ENCODE assay signal across 16 mouse cellular contexts in the genomic region with DNA sequence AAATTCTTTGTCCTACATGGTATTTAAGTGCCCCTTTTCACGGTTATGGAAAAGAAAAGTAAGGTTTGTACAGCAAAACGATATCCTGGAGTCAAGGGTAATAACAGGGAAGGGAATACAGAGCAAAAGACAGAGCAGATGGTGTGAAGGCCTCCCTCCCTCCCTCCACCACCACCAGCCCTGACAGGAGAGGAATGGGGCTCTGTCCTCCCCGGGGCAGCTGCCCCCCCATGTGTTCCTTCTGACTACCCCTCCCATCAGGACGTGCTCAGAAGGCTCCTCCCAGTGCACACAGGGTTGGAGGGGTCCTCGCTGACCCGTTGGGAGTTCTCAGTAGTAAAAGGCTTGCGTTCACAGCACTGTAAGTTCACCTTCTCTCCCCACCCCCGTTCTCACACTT.
A peak's percentile ranks its signal among the peaks of the same experiment; 100 is the strongest.
DNase-seq lines count a peak whose midpoint lies in the region; ATAC-seq lines count a peak whose summit lies in the region.
"Had no signal": no experiment of that assay in that cellular context is flagged by ENCODE, and none has a peak within 500 bp of the region (broad histone marks: within the 10 kb centered on the region; RNA-seq: fewer than 3 reads in every experiment).

No protein-coding gene starts in this region.

- peaks cover 18% of the 10 kb centered on the region; the same call in 1 of the 2 replicates for H3K4me1 ChIP-seq in forebrain, embryonic 14.5 days (ENCODE audit: control insufficient read depth, insufficient read depth, low read length)
- peaks cover 49% of the 10 kb centered on the region for H3K4me1 ChIP-seq in forebrain, embryonic 10.5 days
- H3K4me1 ChIP-seq in midbrain, embryonic 10.5 days, result peaks cover 41% of the 10 kb centered on the region
- peaks cover 57% of the 10 kb centered on the region for H3K4me1 ChIP-seq in midbrain, embryonic 15.5 days
- H3K4me1 ChIP-seq in hindbrain, embryonic 12.5 days, result peaks cover 54% of the 10 kb centered on the region
- peaks cover 66% of the 10 kb centered on the region for H3K4me1 ChIP-seq in neural tube, embryonic 13.5 days (replicated peaks)

- H3K36me3 ChIP-seq in forebrain, embryonic 14.5 days (ENCODE audit: control insufficient read depth, insufficient read depth, low read length), result peaks cover 24% of the 10 kb centered on the region
- H3K36me3 ChIP-seq in forebrain, embryonic 10.5 days (replicated peaks), result peaks cover 36% of the 10 kb centered on the region
- H3K36me3 ChIP-seq in midbrain, embryonic 10.5 days, result peaks cover 36% of the 10 kb centered on the region
- H3K36me3 ChIP-seq in midbrain, embryonic 15.5 days (replicated peaks), result 0 out of 2 replicates have a peak, but pooled peaks cover 8% of the 10 kb centered on the region
- peaks cover 34% of the 10 kb centered on the region for H3K36me3 ChIP-seq in hindbrain, embryonic 12.5 days
- H3K36me3 ChIP-seq in neural tube, embryonic 13.5 days, result peaks cover 34% of the 10 kb centered on the region

- WGBS in forebrain, embryonic 14.5 days, result 55% methylated on average over 8 of the region's 8 CpGs
- WGBS in forebrain, embryonic 10.5 days, result 75% methylated on average over 8 of the region's 8 CpGs
- WGBS in midbrain, embryonic 10.5 days, result 73% methylated on average over 8 of the region's 8 CpGs
- 53% methylated on average over 8 of the region's 8 CpGs for WGBS in midbrain, embryonic 15.5 days
- 52% methylated on average over 8 of the region's 8 CpGs for WGBS in hindbrain, embryonic 12.5 days
- WGBS in neural tube, embryonic 13.5 days, result 27% methylated on average over 8 of the region's 8 CpGs

- H3K27ac ChIP-seq in forebrain, embryonic 14.5 days (ENCODE audit: low read depth, low read length), result no peak overlapping the region
- no peak overlapping the region for H3K27ac ChIP-seq in forebrain, embryonic 10.5 days
- H3K27ac ChIP-seq in midbrain, embryonic 10.5 days (replicated peaks), result peak overlapping the region; percentile 25; the same call in 1 of the 2 replicates
- no peak overlapping the region for H3K27ac ChIP-seq in midbrain, embryonic 15.5 days
- H3K27ac ChIP-seq in hindbrain, embryonic 12.5 days, result peak overlapping the region; percentile 48; the same call in 1 of the 2 replicates
- H3K27ac ChIP-seq in neural tube, embryonic 13.5 days (replicated peaks), result peak overlapping the region; percentile 72
- H3K27ac ChIP-seq: limb, embryonic 12.5 days had no signal

- no peaks in the 10 kb centered on the region for H3K27me3 ChIP-seq in forebrain, embryonic 14.5 days (replicated peaks; ENCODE audit: control insufficient read depth, insufficient read depth, low read length)
- no peaks in the 10 kb centered on the region for H3K27me3 ChIP-seq in forebrain, embryonic 10.5 days (ENCODE audit: poor library complexity, severe bottlenecking)
- no peaks in the 10 kb centered on the region for H3K27me3 ChIP-seq in midbrain, embryonic 10.5 days (ENCODE audit: low read depth, poor library complexity, severe bottlenecking)
- H3K27me3 ChIP-seq in midbrain, embryonic 15.5 days (replicated peaks), result no peaks in the 10 kb centered on the region
- H3K27me3 ChIP-seq in hindbrain, embryonic 12.5 days, result no peaks in the 10 kb centered on the region
- H3K27me3 ChIP-seq in neural tube, embryonic 13.5 days, result no peaks in the 10 kb centered on the region
- H3K27me3 ChIP-seq: limb, embryonic 12.5 days had no signal

- no peaks in the 10 kb centered on the region for H3K9me3 ChIP-seq in forebrain, embryonic 14.5 days (replicated peaks; ENCODE audit: control insufficient read depth, low read length)
- H3K9me3 ChIP-seq in forebrain, embryonic 10.5 days, result peaks cover 3% of the 10 kb centered on the region; the same call in 1 of the 2 replicates
- no peaks in the 10 kb centered on the region for H3K9me3 ChIP-seq in midbrain, embryonic 10.5 days (replicated peaks)
- no peaks in the 10 kb centered on the region for H3K9me3 ChIP-seq in midbrain, embryonic 15.5 days
- H3K9me3 ChIP-seq in hindbrain, embryonic 12.5 days (replicated peaks), result no peaks in the 10 kb centered on the region
- H3K9me3 ChIP-seq in neural tube, embryonic 13.5 days, result no peaks in the 10 kb centered on the region

- H3K4me3 ChIP-seq in forebrain, embryonic 14.5 days (ENCODE audit: low read depth, low read length), result no peak overlapping the region
- H3K4me3 ChIP-seq in forebrain, embryonic 10.5 days, result no peak overlapping the region
- H3K4me3 ChIP-seq in midbrain, embryonic 10.5 days, result no peak overlapping the region
- no peak overlapping the region for H3K4me3 ChIP-seq in midbrain, embryonic 15.5 days
- H3K4me3 ChIP-seq in hindbrain, embryonic 12.5 days, result no peak overlapping the region
- H3K4me3 ChIP-seq in neural tube, embryonic 13.5 days, result no peak overlapping the region
- H3K4me3 ChIP-seq: limb, embryonic 12.5 days had no signal

- peak; percentile 37; the same call in 1 of the 2 replicates for ATAC-seq in forebrain, embryonic 14.5 days
- no peak for ATAC-seq in midbrain, embryonic 15.5 days (replicated peaks)
- ATAC-seq in hindbrain, embryonic 12.5 days (ENCODE audit: low FRiP score), result no peak
- no peak for ATAC-seq in neural tube, embryonic 13.5 days (ENCODE audit: low read depth)
- ATAC-seq: activated CD4-positive, CD25-positive, alpha-beta regulatory T cell, adult 4 months; liver, postnatal 0 days had no signal

- no peak for DNase-seq in forebrain, embryonic 14.5 days (ENCODE audit: low spot score)
- DNase-seq in forebrain, embryonic 10.5 days (ENCODE audit: extremely low spot score, low spot score), result no peak
- DNase-seq in midbrain, embryonic 10.5 days (ENCODE audit: low spot score), result no peak
- no peak for DNase-seq in adipocyte (ENCODE audit: low spot score)
- DNase-seq: heart, postnatal 4 days; kidney, adult 2 months; kidney, postnatal 36 days; layer of hippocampus, postnatal 36 days; liver, postnatal 0 days; lung, postnatal 36 days; thymus, postnatal 36 days had no signal

- no peak overlapping the region for H3K9ac ChIP-seq in forebrain, embryonic 14.5 days (ENCODE audit: low read length)
- no peak overlapping the region for H3K9ac ChIP-seq in midbrain, embryonic 15.5 days
- 0 out of 2 replicates have a peak overlapping the region, but pooled peaks have one; percentile 45 for H3K9ac ChIP-seq in hindbrain, embryonic 12.5 days
- 0 out of 2 replicates have a peak overlapping the region, but pooled peaks have one; percentile 38 for H3K9ac ChIP-seq in neural tube, embryonic 13.5 days
- H3K9ac ChIP-seq: limb, embryonic 12.5 days; liver, postnatal 0 days had no signal

- no peak overlapping the region for H3K4me2 ChIP-seq in forebrain, embryonic 14.5 days (ENCODE audit: low read length)
- H3K4me2 ChIP-seq in midbrain, embryonic 15.5 days, result no peak overlapping the region
- no peak overlapping the region for H3K4me2 ChIP-seq in hindbrain, embryonic 12.5 days (replicated peaks)
- H3K4me2 ChIP-seq in neural tube, embryonic 13.5 days, result no peak overlapping the region
- H3K4me2 ChIP-seq: limb, embryonic 12.5 days had no signal

Comparison
In these comparisons a context has a peak if more than half of its experiments do, and no peak if none do; other contexts are left out.
1. H3K27ac ChIP-seq: peak in midbrain, embryonic 10.5 days (single experiment), hindbrain, embryonic 12.5 days (single experiment) and neural tube, embryonic 13.5 days (single experiment); none in forebrain, embryonic 14.5 days (single experiment), forebrain, embryonic 10.5 days (single experiment) and midbrain, embryonic 15.5 days (single experiment).
2. H3K9ac ChIP-seq: peak in hindbrain, embryonic 12.5 days (single experiment) and neural tube, embryonic 13.5 days (single experiment); none in forebrain, embryonic 14.5 days (single experiment) and midbrain, embryonic 15.5 days (single experiment).